Mouse (Mus musculus): ENCODE measurements around the gene Neu3. TPM values are rescaled to one million over a fixed set of nuclear protein-coding genes. Genes with fewer than 3 reads are reported as not detected.

Gene Neu3
- polyA plus RNA-seq, 1 experiment from 2014 or later = 3.2 TPM

DNA sequence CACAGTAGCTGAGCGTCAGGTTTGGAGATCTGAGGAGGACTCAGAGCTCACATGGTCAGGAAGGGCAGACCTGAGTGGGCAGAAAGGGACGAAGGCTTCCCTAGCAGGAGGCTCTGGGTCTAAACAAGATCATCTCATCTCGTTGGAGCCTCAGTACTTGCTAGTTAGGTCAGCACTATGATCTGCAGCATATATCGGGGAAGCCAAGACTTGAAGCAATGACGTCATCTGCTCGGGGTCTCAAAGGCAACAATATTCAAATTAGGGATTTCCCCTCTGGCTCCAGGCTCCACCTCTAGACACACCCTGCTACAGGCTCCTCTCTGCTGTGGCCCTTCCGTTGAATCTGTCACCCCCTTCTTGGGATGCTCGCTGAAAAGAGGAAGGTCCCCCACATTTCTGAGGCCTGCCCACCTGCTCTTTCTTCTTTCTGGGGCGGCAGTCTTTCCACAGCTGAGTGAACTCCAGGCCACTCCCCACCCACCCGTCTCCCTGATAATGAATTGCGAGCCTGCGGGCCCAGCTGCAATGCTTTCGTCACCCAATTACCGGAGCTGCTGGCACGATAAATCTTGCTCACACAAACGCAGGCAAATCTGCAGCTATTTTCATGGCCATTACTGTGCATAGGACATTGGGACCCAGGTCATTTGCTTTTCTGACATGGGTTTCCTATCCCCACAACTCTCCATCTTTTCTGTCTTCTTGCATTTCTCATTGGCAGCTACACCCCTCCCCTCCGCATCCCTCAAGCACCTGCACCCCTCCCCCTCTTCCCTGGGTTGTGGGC, 32.8 kb downstream of the Neu3 start:
- 10% methylated on average over 17 of the region's 17 CpGs for WGBS
- Histone ChIP-seq H3K27me3 (ENCODE audit: insufficient read depth, low read length) (no peaks in the 10 kb centered on the region), H3K4me2 (0 out of 2 replicates have a peak overlapping the region, but pooled peaks have one; percentile 7), H3K9ac (no peak overlapping the region), H3K4me1 (ENCODE audit: insufficient read depth) (no peaks in the 10 kb centered on the region), H3K4me3 (ENCODE audit: low read depth, low read length) (no peak overlapping the region), H3K9me3 (ENCODE audit: low read depth, low read length) (no peaks in the 10 kb centered on the region), H3K27ac (ENCODE audit: low read depth) (no peak overlapping the region), H3K36me3 (ENCODE audit: insufficient read depth) (no peaks in the 10 kb centered on the region)
- no peak for TF ChIP-seq CTCF (IDR thresholded peaks at IDR 0.05; ENCODE audit: low read depth)
- DNase-seq (peak; percentile 39), ATAC-seq (ENCODE audit: insufficient read depth) (peak; percentile 31; the same call in 1 of the 2 replicates)

DNA sequence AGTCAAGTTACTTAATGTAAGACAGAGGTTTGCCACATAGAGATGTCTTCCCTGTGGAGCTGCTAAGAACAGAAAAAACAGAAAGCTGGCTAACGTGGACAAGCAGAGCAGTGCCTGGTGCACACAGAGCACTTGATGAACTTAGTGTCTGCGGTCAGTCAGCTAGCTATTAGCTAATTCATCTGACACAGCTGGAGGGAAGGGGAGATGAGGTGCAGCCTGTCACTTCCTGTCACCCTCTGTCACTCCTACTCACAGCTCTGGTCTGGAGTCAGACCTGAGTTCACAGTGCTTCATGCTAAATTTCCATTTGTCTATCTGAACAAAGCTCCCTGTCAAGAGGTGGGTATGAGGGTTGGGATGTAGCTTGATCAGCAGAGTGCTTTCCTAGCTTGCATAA, 34.1 kb downstream of the Neu3 start:
- H3K4me2 ChIP-seq = no peak overlapping the region
- no peaks in the 10 kb centered on the region for H3K36me3 ChIP-seq (ENCODE audit: insufficient read depth)
- TF ChIP-seq CTCF (IDR thresholded peaks at IDR 0.05; ENCODE audit: low read depth) = no peak
- no peaks in the 10 kb centered on the region for H3K27me3 ChIP-seq (ENCODE audit: insufficient read depth, low read length)
- DNase-seq (no peak), ATAC-seq (ENCODE audit: insufficient read depth) (no peak)
- no peak overlapping the region for H3K4me3 ChIP-seq (ENCODE audit: low read depth, low read length)
- 29% methylated on average over 2 of the region's 2 CpGs for WGBS
- no peak overlapping the region for H3K27ac ChIP-seq (ENCODE audit: low read depth)
- H3K4me1 ChIP-seq (ENCODE audit: insufficient read depth) = no peaks in the 10 kb centered on the region
- H3K9me3 ChIP-seq (ENCODE audit: low read depth, low read length) = no peaks in the 10 kb centered on the region
- no peak overlapping the region for H3K9ac ChIP-seq

DNA sequence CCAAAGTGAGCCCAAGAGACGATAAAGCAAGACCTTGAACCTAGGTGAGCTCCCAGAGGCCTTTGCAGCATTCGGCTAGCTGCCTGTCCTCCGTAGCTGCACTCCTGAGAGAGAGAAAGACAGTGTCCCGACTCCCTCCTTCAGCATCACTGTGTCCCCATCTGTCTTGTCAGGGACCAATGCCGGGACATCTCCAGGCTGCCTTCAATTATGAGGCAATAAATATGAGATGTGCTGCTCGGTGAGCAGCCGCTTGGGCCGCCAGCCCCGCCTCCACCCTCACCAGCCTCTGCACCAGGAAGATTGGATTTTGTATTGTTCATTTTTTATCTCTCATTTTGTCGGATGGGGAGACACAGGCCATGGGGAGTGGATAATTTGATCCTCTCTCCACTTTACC, 37.4 kb downstream of the Neu3 start:
- Histone ChIP-seq H3K9me3 (ENCODE audit: low read depth, low read length) (no peaks in the 10 kb centered on the region), H3K27me3 (ENCODE audit: insufficient read depth, low read length) (no peaks in the 10 kb centered on the region), H3K4me3 (ENCODE audit: low read depth, low read length) (no peak overlapping the region), H3K27ac (ENCODE audit: low read depth) (no peak overlapping the region), H3K9ac (no peak overlapping the region), H3K4me2 (no peak overlapping the region), H3K36me3 (ENCODE audit: insufficient read depth) (no peaks in the 10 kb centered on the region), H3K4me1 (ENCODE audit: insufficient read depth) (peaks cover 6% of the 10 kb centered on the region; the same call in 1 of the 2 replicates)
- WGBS = 64% methylated on average over 10 of the region's 10 CpGs
- TF ChIP-seq CTCF (IDR thresholded peaks at IDR 0.05; ENCODE audit: low read depth) = no peak
- ATAC-seq (ENCODE audit: insufficient read depth) = no peak
- DNase-seq = no peak

DNA sequence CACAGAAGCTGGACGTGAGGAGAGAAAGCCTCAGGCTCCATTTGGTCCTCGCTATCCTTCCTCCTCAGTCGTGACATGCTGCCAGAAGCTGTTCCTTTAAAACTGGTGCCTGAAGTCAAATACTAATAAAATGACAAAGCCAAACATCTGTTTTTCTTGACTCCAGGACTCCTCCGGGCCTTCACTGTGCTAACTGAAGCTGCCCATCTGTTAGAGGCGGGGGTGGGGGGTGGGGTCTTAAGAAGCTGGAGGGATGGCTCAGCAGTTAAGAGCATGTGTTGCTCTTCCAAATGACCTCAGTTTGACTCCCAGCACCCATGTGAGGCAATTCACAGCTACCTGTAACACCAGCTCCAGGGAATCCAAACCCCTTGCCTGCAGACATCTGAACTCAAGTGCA, 39.7 kb downstream of the Neu3 start:
- 30% methylated on average over 5 of the region's 5 CpGs for WGBS

DNA sequence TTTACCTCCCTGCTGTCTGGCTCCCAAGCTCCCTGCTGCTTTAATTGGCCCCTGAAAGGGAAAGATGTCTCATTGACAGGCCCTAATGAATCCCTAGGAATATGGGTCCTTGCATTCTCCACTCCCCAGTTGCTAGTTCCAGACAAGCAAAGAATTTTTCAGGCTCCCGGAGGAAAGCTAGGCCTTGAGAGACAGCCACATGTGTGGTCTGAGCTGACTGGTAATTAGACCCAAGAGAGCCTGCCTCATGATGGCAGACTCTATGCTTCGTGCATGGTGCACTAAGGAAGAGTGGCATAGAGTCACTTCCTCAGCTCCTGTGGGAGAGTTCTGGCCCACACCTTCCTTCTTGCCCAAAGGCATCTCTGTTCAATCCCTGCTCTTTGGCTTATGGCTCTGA, 40.3 kb downstream of the Neu3 start:
- Histone ChIP-seq H3K4me1 (ENCODE audit: insufficient read depth) (peaks cover 6% of the 10 kb centered on the region; the same call in 1 of the 2 replicates), H3K36me3 (ENCODE audit: insufficient read depth) (no peaks in the 10 kb centered on the region), H3K27me3 (ENCODE audit: insufficient read depth, low read length) (no peaks in the 10 kb centered on the region), H3K9ac (no peak overlapping the region), H3K9me3 (ENCODE audit: low read depth, low read length) (no peaks in the 10 kb centered on the region), H3K27ac (ENCODE audit: low read depth) (no peak overlapping the region), H3K4me3 (ENCODE audit: low read depth, low read length) (no peak overlapping the region), H3K4me2 (no peak overlapping the region)
- no peak for DNase-seq
- WGBS = 42% methylated on average over 2 of the region's 2 CpGs
- no peak for ATAC-seq (ENCODE audit: insufficient read depth)
- TF ChIP-seq CTCF (IDR thresholded peaks at IDR 0.05; ENCODE audit: low read depth) = no peak

More for the DNA sequence above, 39.7 kb downstream of the Neu3 start:
- Histone ChIP-seq H3K9me3 (ENCODE audit: low read depth, low read length) (no peaks in the 10 kb centered on the region), H3K4me1 (ENCODE audit: insufficient read depth) (peaks cover 6% of the 10 kb centered on the region; the same call in 1 of the 2 replicates), H3K27me3 (ENCODE audit: insufficient read depth, low read length) (no peaks in the 10 kb centered on the region), H3K36me3 (ENCODE audit: insufficient read depth) (no peaks in the 10 kb centered on the region), H3K9ac (no peak overlapping the region), H3K4me3 (ENCODE audit: low read depth, low read length) (no peak overlapping the region), H3K27ac (ENCODE audit: low read depth) (peak overlapping the region; percentile 30; the same call in 1 of the 2 replicates), H3K4me2 (no peak overlapping the region)
- ATAC-seq (ENCODE audit: insufficient read depth) (peak; percentile 54), DNase-seq (peak; percentile 75)
- no peak for TF ChIP-seq CTCF (IDR thresholded peaks at IDR 0.05; ENCODE audit: low read depth)

DNA sequence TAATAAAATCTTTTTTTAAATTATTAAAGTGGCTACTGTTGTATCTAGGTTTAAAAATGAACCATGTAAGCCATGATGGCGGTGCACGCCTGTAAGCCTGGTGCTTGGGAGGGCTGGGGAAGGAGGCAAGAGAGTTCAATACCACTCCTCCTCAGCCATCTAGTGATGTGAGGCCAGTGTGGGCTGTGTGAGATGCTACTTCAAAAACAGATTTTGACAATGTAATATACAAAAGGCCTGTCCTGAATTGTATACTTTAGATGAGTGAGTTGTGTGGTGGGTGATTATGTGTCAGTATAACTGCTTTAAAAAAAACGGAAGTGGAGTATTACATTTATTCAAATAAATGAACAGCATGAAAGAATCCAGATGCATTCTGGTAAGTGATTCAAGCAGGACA, 41.4 kb downstream of the Neu3 start:
- H3K4me1 ChIP-seq (ENCODE audit: insufficient read depth) = peaks cover 6% of the 10 kb centered on the region; the same call in 1 of the 2 replicates
- no peak overlapping the region for H3K4me3 ChIP-seq (ENCODE audit: low read depth, low read length)
- peak; percentile 66; the same call in 1 of the 2 replicates for ATAC-seq (ENCODE audit: insufficient read depth)
- no peaks in the 10 kb centered on the region for H3K36me3 ChIP-seq (ENCODE audit: insufficient read depth)
- 55% methylated on average over 3 of the region's 3 CpGs for WGBS
- no peak overlapping the region for H3K4me2 ChIP-seq
- no peaks in the 10 kb centered on the region for H3K9me3 ChIP-seq (ENCODE audit: low read depth, low read length)
- TF ChIP-seq CTCF (IDR thresholded peaks at IDR 0.05; ENCODE audit: low read depth) = no peak
- no peaks in the 10 kb centered on the region for H3K27me3 ChIP-seq (ENCODE audit: insufficient read depth, low read length)
- no peak overlapping the region for H3K9ac ChIP-seq
- no peak overlapping the region for H3K27ac ChIP-seq (ENCODE audit: low read depth)
- DNase-seq = peak; percentile 50

DNA sequence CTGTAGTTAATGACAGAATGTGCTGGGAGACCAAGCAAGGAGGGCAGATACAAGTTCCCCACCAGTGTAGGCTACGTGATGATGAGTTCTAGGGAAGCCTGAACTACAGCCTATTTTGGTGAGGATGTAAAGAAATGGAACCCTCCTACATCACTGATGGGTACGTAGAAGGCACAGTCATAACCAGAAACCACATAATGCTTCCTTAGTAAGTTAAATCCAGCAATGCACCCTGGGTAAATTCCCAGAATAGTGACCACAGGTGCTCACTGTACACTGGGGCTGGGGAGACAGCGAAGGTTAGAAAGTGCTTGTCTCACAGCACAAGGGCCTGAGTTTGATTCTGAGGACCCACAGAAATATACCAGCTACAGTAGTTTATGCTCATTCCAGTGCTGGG, 42.7 kb downstream of the Neu3 start:
- H3K4me2 ChIP-seq = no peak overlapping the region
- H3K4me1 ChIP-seq (ENCODE audit: insufficient read depth) = peaks cover 6% of the 10 kb centered on the region; the same call in 1 of the 2 replicates
- H3K4me3 ChIP-seq (ENCODE audit: low read depth, low read length) = no peak overlapping the region
- TF ChIP-seq CTCF (IDR thresholded peaks at IDR 0.05; ENCODE audit: low read depth) = no peak
- no peaks in the 10 kb centered on the region for H3K9me3 ChIP-seq (ENCODE audit: low read depth, low read length)
- no peaks in the 10 kb centered on the region for H3K27me3 ChIP-seq (ENCODE audit: insufficient read depth, low read length)
- DNase-seq (no peak), ATAC-seq (ENCODE audit: insufficient read depth) (no peak)
- WGBS = 82% methylated on average over 3 of the region's 3 CpGs
- no peaks in the 10 kb centered on the region for H3K36me3 ChIP-seq (ENCODE audit: insufficient read depth)
- no peak overlapping the region for H3K9ac ChIP-seq
- no peak overlapping the region for H3K27ac ChIP-seq (ENCODE audit: low read depth)

Measured in lung, embryonic 14.5 days (tissue).